Mouse (Mus musculus): ENCODE results near the gene Nos3. TPM values are rescaled to one million over a fixed set of nuclear protein-coding genes. Genes with fewer than 3 reads are reported as not detected.
A peak's percentile ranks its signal among the peaks of the same experiment; 100 is the strongest.

Gene Nos3
- total RNA-seq, 2 experiments from 2014 or later, result not detected

- ATAC-seq (replicated peaks; ENCODE audit: poor library complexity), result no peak
These were observed 9.2 kb downstream of the Nos3 start for GRCm38 (mm10) chr5:24373807-24374206.

GRCm38 (mm10) chr5:24374216-24374615 lies 9.6 kb downstream of the Nos3 start:
- ATAC-seq (replicated peaks; ENCODE audit: poor library complexity), result no peak

- ATAC-seq (replicated peaks; ENCODE audit: poor library complexity), result no peak
These were observed 10.2 kb downstream of the Nos3 start for GRCm38 (mm10) chr5:24374666-24375328.

- ATAC-seq (replicated peaks; ENCODE audit: poor library complexity), result no peak
These were observed 14.1 kb downstream of the Nos3 start for GRCm38 (mm10) chr5:24378700-24379099.

- ATAC-seq (replicated peaks; ENCODE audit: poor library complexity), result no peak
These were observed 14.9 kb downstream of the Nos3 start for GRCm38 (mm10) chr5:24379501-24379900.

GRCm38 (mm10) chr5:24380499-24380898 lies 15.9 kb downstream of the Nos3 start:
- ATAC-seq (replicated peaks; ENCODE audit: poor library complexity), result no peak

GRCm38 (mm10) chr5:24381486-24381885 lies 16.9 kb downstream of the Nos3 start:
- ATAC-seq (replicated peaks; ENCODE audit: poor library complexity), result no peak

- ATAC-seq (replicated peaks; ENCODE audit: poor library complexity), result no peak
These were observed 17.4 kb downstream of the Nos3 start for GRCm38 (mm10) chr5:24381988-24382387.

GRCm38 (mm10) chr5:24383026-24383859 lies 18.6 kb downstream of the Nos3 start:
- ATAC-seq (replicated peaks; ENCODE audit: poor library complexity), result peak; percentile 78

- peak; percentile 15 for ATAC-seq (replicated peaks; ENCODE audit: poor library complexity)
These were observed 19.8 kb downstream of the Nos3 start for GRCm38 (mm10) chr5:24384407-24384806.

- no peak for ATAC-seq (replicated peaks; ENCODE audit: poor library complexity)
These were observed 20.8 kb downstream of the Nos3 start for GRCm38 (mm10) chr5:24385374-24385773.

- ATAC-seq (replicated peaks; ENCODE audit: poor library complexity), result no peak
These were observed 21.4 kb downstream of the Nos3 start for GRCm38 (mm10) chr5:24385887-24386550.

GRCm38 (mm10) chr5:24387264-24388241 lies 22.9 kb downstream of the Nos3 start:
- peak; percentile 12 for ATAC-seq (replicated peaks; ENCODE audit: poor library complexity)

GRCm38 (mm10) chr5:24388246-24388915 lies 23.8 kb downstream of the Nos3 start:
- ATAC-seq (replicated peaks; ENCODE audit: poor library complexity), result no peak

- ATAC-seq (replicated peaks; ENCODE audit: poor library complexity), result peak; percentile 46
These were observed 24.5 kb downstream of the Nos3 start for GRCm38 (mm10) chr5:24389011-24389657.

GRCm38 (mm10) chr5:24389658-24390020 lies 25.0 kb downstream of the Nos3 start:
- no peak for ATAC-seq (replicated peaks; ENCODE audit: poor library complexity)

GRCm38 (mm10) chr5:24391864-24392263 lies 27.3 kb downstream of the Nos3 start, which contains the start of gene Atg9b:
Gene Atg9b (minus strand): TSS chr5:24392143.
- ATAC-seq (replicated peaks; ENCODE audit: poor library complexity), result no peak

GRCm38 (mm10) chr5:24392724-24393123 lies 28.1 kb downstream of the Nos3 start:
- ATAC-seq (replicated peaks; ENCODE audit: poor library complexity), result no peak

- ATAC-seq (replicated peaks; ENCODE audit: poor library complexity), result peak; percentile 63
These were observed 28.9 kb downstream of the Nos3 start, which contains the start of gene Abcb8 for GRCm38 (mm10) chr5:24393392-24393997. Gene Abcb8 (plus strand): TSS chr5:24393663.
